Mouse (Mus musculus): Measurements from ENCODE around the gene Slc19a1. TPM values are rescaled to one million over a fixed set of nuclear protein-coding genes. Genes with fewer than 3 reads are reported as not detected.

Gene Slc19a1
- polyA plus RNA-seq, 1 experiment from 2014 or later = 45.2 TPM

- Histone ChIP-seq H3K36me3 (ENCODE audit: control insufficient read depth, insufficient read depth, low read length) (peaks cover 49% of the 10 kb centered on the region), H3K27ac (ENCODE audit: low read depth) (no peak overlapping the region), H3K4me2 (ENCODE audit: low read length) (no peak overlapping the region), H3K4me1 (replicated peaks; ENCODE audit: control insufficient read depth, insufficient read depth, low read length) (no peaks in the 10 kb centered on the region), H3K27me3 (replicated peaks; ENCODE audit: control insufficient read depth, insufficient read depth, low read length) (no peaks in the 10 kb centered on the region), H3K9ac (ENCODE audit: low read length) (no peak overlapping the region), H3K4me3 (ENCODE audit: low read depth, low read length) (no peak overlapping the region), H3K9me3 (ENCODE audit: control insufficient read depth, low read length) (no peaks in the 10 kb centered on the region)
- DNase-seq (ENCODE audit: low spot score) = no peak
- no peak for ATAC-seq (replicated peaks; ENCODE audit: low FRiP score, low TSS enrichment, low read depth)
- 79% methylated on average over 4 of the region's 4 CpGs for WGBS
Observed at GRCm38 (mm10) chr10:77048196-77048595, 16.2 kb downstream of the Slc19a1 start.

- Histone ChIP-seq H3K27me3 (replicated peaks; ENCODE audit: control insufficient read depth, insufficient read depth, low read length) (no peaks in the 10 kb centered on the region), H3K27ac (ENCODE audit: low read depth) (no peak overlapping the region), H3K9ac (ENCODE audit: low read length) (no peak overlapping the region), H3K4me3 (ENCODE audit: low read depth, low read length) (no peak overlapping the region), H3K4me2 (ENCODE audit: low read length) (no peak overlapping the region), H3K36me3 (ENCODE audit: control insufficient read depth, insufficient read depth, low read length) (peaks cover 45% of the 10 kb centered on the region), H3K4me1 (replicated peaks; ENCODE audit: control insufficient read depth, insufficient read depth, low read length) (no peaks in the 10 kb centered on the region), H3K9me3 (ENCODE audit: control insufficient read depth, low read length) (no peaks in the 10 kb centered on the region)
- 86% methylated on average over 3 of the region's 3 CpGs for WGBS
- DNase-seq (ENCODE audit: low spot score) (no peak), ATAC-seq (replicated peaks; ENCODE audit: low FRiP score, low TSS enrichment, low read depth) (no peak)
Observed at GRCm38 (mm10) chr10:77048606-77049005, 16.6 kb downstream of the Slc19a1 start.

- Histone ChIP-seq H3K36me3 (ENCODE audit: control insufficient read depth, insufficient read depth, low read length) (peaks cover 9% of the 10 kb centered on the region; the same call in 1 of the 2 replicates), H3K4me2 (ENCODE audit: low read length) (no peak overlapping the region)
- 77% methylated on average over 10 of the region's 10 CpGs for WGBS
Observed at GRCm38 (mm10) chr10:77056768-77057167, 24.7 kb downstream of the Slc19a1 start.

GRCm38 (mm10) chr10:77061426-77061825 is 29.4 kb downstream of the Slc19a1 start:
- Histone ChIP-seq H3K27ac (ENCODE audit: low read depth) (no peak overlapping the region), H3K27me3 (replicated peaks; ENCODE audit: control insufficient read depth, insufficient read depth, low read length) (no peaks in the 10 kb centered on the region), H3K9ac (ENCODE audit: low read length) (no peak overlapping the region), H3K4me2 (ENCODE audit: low read length) (no peak overlapping the region), H3K4me1 (replicated peaks; ENCODE audit: control insufficient read depth, insufficient read depth, low read length) (no peaks in the 10 kb centered on the region; the same call in none of the 2 replicates), H3K36me3 (ENCODE audit: control insufficient read depth, insufficient read depth, low read length) (no peaks in the 10 kb centered on the region), H3K9me3 (ENCODE audit: control insufficient read depth, low read length) (no peaks in the 10 kb centered on the region), H3K4me3 (ENCODE audit: low read depth, low read length) (no peak overlapping the region)
- DNase-seq (ENCODE audit: low spot score) = no peak
- 63% methylated on average over 3 of the region's 3 CpGs for WGBS
- ATAC-seq (replicated peaks; ENCODE audit: low FRiP score, low TSS enrichment, low read depth) = no peak

More at GRCm38 (mm10) chr10:77056768-77057167, 24.7 kb downstream of the Slc19a1 start:
- Histone ChIP-seq H3K9me3 (ENCODE audit: control insufficient read depth, low read length) (no peaks in the 10 kb centered on the region), H3K9ac (ENCODE audit: low read length) (no peak overlapping the region), H3K4me1 (replicated peaks; ENCODE audit: control insufficient read depth, insufficient read depth, low read length) (no peaks in the 10 kb centered on the region; the same call in 1 of the 2 replicates), H3K4me3 (ENCODE audit: low read depth, low read length) (no peak overlapping the region), H3K27me3 (replicated peaks; ENCODE audit: control insufficient read depth, insufficient read depth, low read length) (no peaks in the 10 kb centered on the region), H3K27ac (ENCODE audit: low read depth) (no peak overlapping the region)
- DNase-seq (ENCODE audit: low spot score) (no peak), ATAC-seq (replicated peaks; ENCODE audit: low FRiP score, low TSS enrichment, low read depth) (no peak)

- Histone ChIP-seq H3K4me3 (ENCODE audit: low read depth, low read length) (no peak overlapping the region), H3K4me1 (replicated peaks; ENCODE audit: control insufficient read depth, insufficient read depth, low read length) (no peaks in the 10 kb centered on the region; the same call in none of the 2 replicates), H3K9me3 (ENCODE audit: control insufficient read depth, low read length) (no peaks in the 10 kb centered on the region), H3K27ac (ENCODE audit: low read depth) (no peak overlapping the region), H3K9ac (ENCODE audit: low read length) (no peak overlapping the region), H3K4me2 (ENCODE audit: low read length) (no peak overlapping the region), H3K36me3 (ENCODE audit: control insufficient read depth, insufficient read depth, low read length) (no peaks in the 10 kb centered on the region), H3K27me3 (replicated peaks; ENCODE audit: control insufficient read depth, insufficient read depth, low read length) (no peaks in the 10 kb centered on the region)
- DNase-seq (ENCODE audit: low spot score) (no peak), ATAC-seq (replicated peaks; ENCODE audit: low FRiP score, low TSS enrichment, low read depth) (no peak)
- WGBS = 63% methylated on average over 11 of the region's 11 CpGs
Observed at GRCm38 (mm10) chr10:77062393-77063010, 30.5 kb downstream of the Slc19a1 start.

GRCm38 (mm10) chr10:77064239-77064638 is 32.2 kb downstream of the Slc19a1 start:
- Histone ChIP-seq H3K4me2 (ENCODE audit: low read length) (no peak overlapping the region), H3K4me3 (ENCODE audit: low read depth, low read length) (no peak overlapping the region), H3K4me1 (replicated peaks; ENCODE audit: control insufficient read depth, insufficient read depth, low read length) (no peaks in the 10 kb centered on the region; the same call in none of the 2 replicates), H3K36me3 (ENCODE audit: control insufficient read depth, insufficient read depth, low read length) (no peaks in the 10 kb centered on the region), H3K27me3 (replicated peaks; ENCODE audit: control insufficient read depth, insufficient read depth, low read length) (no peaks in the 10 kb centered on the region), H3K27ac (ENCODE audit: low read depth) (no peak overlapping the region), H3K9me3 (ENCODE audit: control insufficient read depth, low read length) (no peaks in the 10 kb centered on the region), H3K9ac (ENCODE audit: low read length) (no peak overlapping the region)
- DNase-seq (ENCODE audit: low spot score) = no peak
- ATAC-seq (replicated peaks; ENCODE audit: low FRiP score, low TSS enrichment, low read depth) = no peak
- 95% methylated on average over 3 of the region's 3 CpGs for WGBS

- Histone ChIP-seq H3K9ac (ENCODE audit: low read length) (no peak overlapping the region), H3K9me3 (ENCODE audit: control insufficient read depth, low read length) (no peaks in the 10 kb centered on the region), H3K27ac (ENCODE audit: low read depth) (no peak overlapping the region), H3K4me2 (ENCODE audit: low read length) (no peak overlapping the region), H3K27me3 (replicated peaks; ENCODE audit: control insufficient read depth, insufficient read depth, low read length) (no peaks in the 10 kb centered on the region), H3K36me3 (ENCODE audit: control insufficient read depth, insufficient read depth, low read length) (no peaks in the 10 kb centered on the region), H3K4me1 (replicated peaks; ENCODE audit: control insufficient read depth, insufficient read depth, low read length) (no peaks in the 10 kb centered on the region; the same call in none of the 2 replicates), H3K4me3 (ENCODE audit: low read depth, low read length) (no peak overlapping the region)
- ATAC-seq (replicated peaks; ENCODE audit: low FRiP score, low TSS enrichment, low read depth) (no peak), DNase-seq (ENCODE audit: low spot score) (no peak)
Observed at GRCm38 (mm10) chr10:77064659-77065058, 32.6 kb downstream of the Slc19a1 start.

GRCm38 (mm10) chr10:77068469-77068868 is 36.4 kb downstream of the Slc19a1 start:
- Histone ChIP-seq H3K9ac (ENCODE audit: low read length) (no peak overlapping the region), H3K4me2 (ENCODE audit: low read length) (no peak overlapping the region), H3K4me1 (replicated peaks; ENCODE audit: control insufficient read depth, insufficient read depth, low read length) (no peaks in the 10 kb centered on the region), H3K4me3 (ENCODE audit: low read depth, low read length) (no peak overlapping the region), H3K9me3 (ENCODE audit: control insufficient read depth, low read length) (no peaks in the 10 kb centered on the region), H3K27me3 (replicated peaks; ENCODE audit: control insufficient read depth, insufficient read depth, low read length) (no peaks in the 10 kb centered on the region), H3K27ac (ENCODE audit: low read depth) (no peak overlapping the region), H3K36me3 (ENCODE audit: control insufficient read depth, insufficient read depth, low read length) (no peaks in the 10 kb centered on the region)
- WGBS = 91% methylated on average over 7 of the region's 7 CpGs
- no peak for ATAC-seq (replicated peaks; ENCODE audit: low FRiP score, low TSS enrichment, low read depth)
- no peak for DNase-seq (ENCODE audit: low spot score)

GRCm38 (mm10) chr10:77070072-77070471 is 38.0 kb downstream of the Slc19a1 start:
- Histone ChIP-seq H3K4me1 (replicated peaks; ENCODE audit: control insufficient read depth, insufficient read depth, low read length) (no peaks in the 10 kb centered on the region), H3K9ac (ENCODE audit: low read length) (no peak overlapping the region), H3K4me3 (ENCODE audit: low read depth, low read length) (no peak overlapping the region), H3K27ac (ENCODE audit: low read depth) (no peak overlapping the region), H3K27me3 (replicated peaks; ENCODE audit: control insufficient read depth, insufficient read depth, low read length) (no peaks in the 10 kb centered on the region), H3K4me2 (ENCODE audit: low read length) (no peak overlapping the region), H3K36me3 (ENCODE audit: control insufficient read depth, insufficient read depth, low read length) (no peaks in the 10 kb centered on the region), H3K9me3 (ENCODE audit: control insufficient read depth, low read length) (no peaks in the 10 kb centered on the region)
- ATAC-seq (replicated peaks; ENCODE audit: low FRiP score, low TSS enrichment, low read depth) (no peak), DNase-seq (ENCODE audit: low spot score) (peak; percentile 78)
- 53% methylated on average over 4 of the region's 4 CpGs for WGBS

Measured in intestine, embryonic 14.5 days (tissue).